Mouse (Mus musculus) naive thymus-derived CD4-positive, alpha-beta T cell, adult 2 months (primary cell): ENCODE results near the gene Ctsr.
"Not testable (repeated sequence)": the region's sequence is repeated elsewhere in the genome, so short reads cannot be mapped to it uniquely, and the experiment has no call there.

Experiments used
- DNase-seq: peaks from one replicate; pipeline ENCODE4 v3.0.0-alpha.2; 2011; ENCODE audit warnings: low read depth

Ctsr gene

DNA sequence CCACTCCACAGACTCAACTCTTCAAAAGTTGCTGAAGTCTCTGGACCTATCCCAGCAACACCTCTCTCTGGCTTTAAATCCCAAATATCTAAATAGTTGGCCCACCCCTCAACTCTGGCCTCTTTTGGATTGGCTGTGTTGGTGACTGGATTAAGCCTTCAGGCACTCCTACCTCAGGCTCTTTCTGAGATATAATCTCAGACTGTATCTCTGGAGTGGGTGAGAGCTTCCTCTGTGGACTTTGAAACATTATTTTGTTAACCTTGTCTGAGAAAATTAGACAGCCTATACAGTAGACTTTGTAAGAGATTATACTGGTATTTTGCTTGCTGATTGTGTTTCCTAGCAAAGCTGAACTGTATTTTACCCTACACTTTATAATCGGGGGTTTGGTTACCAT lies at the start of gene Ctsr:
Gene Ctsr (minus strand): TSS at position 101 of the 400 bp plus-strand sequence.
- no peak for DNase-seq

DNA sequence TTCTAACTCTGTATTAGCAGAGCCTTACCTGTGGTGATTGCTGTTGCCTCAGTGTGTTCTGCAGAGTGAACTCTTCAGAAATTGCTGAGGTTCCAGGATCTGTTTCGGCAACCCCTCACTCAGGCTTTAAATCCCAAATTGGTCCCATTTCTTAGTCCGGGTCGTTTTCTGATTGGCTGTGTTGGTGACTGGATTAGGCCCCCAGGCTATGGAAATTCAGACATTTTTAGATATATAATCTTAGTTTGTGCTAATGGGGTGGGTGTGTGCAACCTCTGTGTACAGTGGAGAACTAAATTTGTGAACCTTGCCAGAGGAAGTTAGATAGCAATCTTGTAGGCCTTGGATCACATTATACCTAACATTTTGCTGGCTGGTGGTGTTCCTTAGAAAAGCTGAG lies 39.3 kb upstream of the Ctsr start, which contains the start of gene Cts6:
Gene Cts6 (minus strand): TSS at position 101 of the 400 bp plus-strand sequence.
- no peak for DNase-seq

DNA sequence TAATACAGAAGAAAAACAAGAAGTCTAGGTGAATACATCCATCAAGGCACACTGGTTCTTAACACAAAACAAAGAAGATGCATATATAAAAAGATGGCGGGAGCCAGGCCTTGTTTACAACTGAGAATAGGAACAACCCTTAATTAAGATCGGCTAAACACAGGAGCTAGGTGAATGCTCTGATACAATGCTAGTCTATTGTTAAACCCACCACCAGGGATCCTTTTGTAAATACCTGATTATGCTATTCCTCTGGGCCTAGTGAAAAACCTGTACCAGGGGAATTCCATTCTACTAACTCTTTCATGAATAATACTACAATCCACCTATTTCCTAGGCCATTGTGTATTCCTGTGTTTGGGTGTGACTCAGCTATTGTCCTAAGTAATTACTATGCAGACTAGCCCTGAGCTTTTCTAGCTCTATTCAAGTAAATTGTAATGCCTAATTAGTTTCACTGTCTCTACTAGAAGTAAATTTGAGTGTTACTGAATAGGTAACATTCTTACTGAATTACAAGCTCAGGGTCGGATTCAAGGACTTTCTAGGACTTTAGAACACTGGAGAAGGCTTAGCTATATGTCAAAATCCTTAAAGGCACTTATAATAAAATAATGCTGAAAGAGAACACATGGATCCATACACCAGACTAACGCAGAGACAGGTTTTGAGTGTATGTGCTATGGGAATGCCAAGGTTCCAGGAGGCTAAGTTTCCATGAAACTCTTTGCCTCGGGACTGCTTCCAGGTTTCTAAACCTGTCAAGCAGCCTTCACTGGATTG lies 21.3 kb upstream of the Ctsr start:
- not testable (repeated sequence) for DNase-seq

DNA sequence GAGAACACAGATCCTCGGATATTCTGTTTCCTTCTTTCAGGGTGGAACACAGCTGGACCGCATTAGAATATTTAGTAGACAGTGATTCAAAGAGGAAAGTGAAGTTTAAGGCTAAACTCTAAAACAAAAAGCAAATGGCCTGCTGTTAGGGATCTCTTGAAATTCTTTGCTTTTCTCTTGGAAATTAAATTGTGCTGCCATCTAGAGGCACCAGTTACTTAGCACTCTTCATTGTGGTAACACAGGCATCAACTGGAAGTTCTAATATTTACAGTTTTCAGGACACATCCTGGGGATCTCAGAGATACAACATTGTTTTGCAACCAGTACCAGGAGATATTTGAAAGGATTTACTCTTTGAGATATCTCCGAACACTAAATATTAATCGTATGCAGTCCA lies 566 bp upstream of the Ctsr start:
- no peak for DNase-seq
